Mouse (Mus musculus) liver, adult 2 months (tissue): ENCODE data around the gene Spink4.

Experiments
- CTCF ChIP-seq: fragments of 200-500 bp; IDR thresholded peaks from 2 replicates; pipeline ENCODE4 v1.5.1; 2011; ENCODE audit warnings: low read depth, low read length, control low read depth
- POLR2A ChIP-seq: fragments of 200-500 bp; IDR thresholded peaks from 2 replicates; pipeline ENCODE4 v1.6.1; 2011; ENCODE audit warnings: low read length, control low read depth; ENCODE audit not compliant: insufficient read depth; ENCODE audit errors: extremely low read depth

DNA sequence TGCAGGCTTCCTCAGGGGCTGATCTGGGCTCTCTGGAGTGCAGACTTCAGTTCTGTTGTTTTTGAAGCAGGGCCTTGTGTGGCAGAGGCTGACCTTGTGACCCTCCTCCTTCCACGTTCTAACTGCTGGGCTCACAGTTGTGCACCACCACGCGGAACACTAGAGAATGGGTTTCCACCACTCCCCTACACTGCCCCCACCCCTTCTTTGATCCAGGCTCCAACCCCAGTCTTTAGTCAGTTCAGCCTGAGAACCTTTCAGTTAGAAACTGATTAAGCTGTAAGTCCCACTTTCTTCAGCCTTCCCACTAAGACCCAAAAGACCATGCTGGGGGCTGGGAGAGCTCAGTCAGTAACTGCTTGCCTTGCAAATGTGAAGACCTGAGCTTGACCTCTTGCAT is 5.7 kb downstream of the Spink4 start:
- no peak for TF ChIP-seq CTCF
- no peak for TF ChIP-seq POLR2A
